Mouse (Mus musculus) liver (tissue): ENCODE measurements around the gene Tbc1d14.
A peak's percentile ranks its signal among the peaks of the same experiment; 100 is the strongest.

Experiments used
- DNase-seq: peaks from one replicate; pipeline ENCODE4 v3.0.0-alpha.2; 2020; ENCODE audit warnings: mixed read lengths

Gene Tbc1d14

DNA sequence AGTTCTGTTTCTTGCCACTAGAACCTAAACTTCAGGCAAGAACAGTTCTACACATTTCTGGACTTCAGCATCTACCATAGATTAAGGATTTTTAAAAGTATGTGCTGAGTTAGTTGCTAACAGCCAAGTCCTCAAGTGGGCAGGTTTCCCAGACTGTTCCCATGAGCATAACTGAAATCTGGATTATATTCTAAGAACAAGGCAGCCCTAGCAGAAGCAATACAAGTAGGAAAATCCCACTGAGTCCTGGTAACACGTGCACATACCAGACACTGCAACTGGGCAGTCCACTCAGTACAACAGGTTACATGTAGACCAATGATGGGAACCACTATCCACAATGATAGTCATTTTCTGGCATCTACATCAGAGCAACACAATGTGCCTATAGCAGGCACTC lies 17.3 kb downstream of the Tbc1d14 start:
- no peak for DNase-seq

DNA sequence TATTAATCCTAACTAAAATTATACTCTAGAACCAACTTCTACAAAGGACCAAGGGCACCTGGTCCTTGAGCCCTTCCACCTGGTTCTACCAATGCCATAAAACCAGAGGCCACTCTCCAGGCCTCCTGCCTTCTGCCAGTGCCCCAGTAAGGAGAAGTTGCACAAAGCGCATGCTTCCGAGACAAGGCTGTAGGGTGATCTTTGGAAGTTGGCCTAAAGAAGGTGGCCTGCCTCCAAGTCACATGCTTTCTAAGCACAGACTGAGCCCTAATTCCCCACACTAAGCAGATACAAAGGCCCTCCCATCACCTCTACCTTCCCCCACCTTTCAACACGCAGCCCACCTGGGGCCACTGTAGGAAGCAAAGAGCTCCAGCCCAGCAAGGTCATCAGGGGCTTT lies 17.8 kb downstream of the Tbc1d14 start:
- DNase-seq = no peak

DNA sequence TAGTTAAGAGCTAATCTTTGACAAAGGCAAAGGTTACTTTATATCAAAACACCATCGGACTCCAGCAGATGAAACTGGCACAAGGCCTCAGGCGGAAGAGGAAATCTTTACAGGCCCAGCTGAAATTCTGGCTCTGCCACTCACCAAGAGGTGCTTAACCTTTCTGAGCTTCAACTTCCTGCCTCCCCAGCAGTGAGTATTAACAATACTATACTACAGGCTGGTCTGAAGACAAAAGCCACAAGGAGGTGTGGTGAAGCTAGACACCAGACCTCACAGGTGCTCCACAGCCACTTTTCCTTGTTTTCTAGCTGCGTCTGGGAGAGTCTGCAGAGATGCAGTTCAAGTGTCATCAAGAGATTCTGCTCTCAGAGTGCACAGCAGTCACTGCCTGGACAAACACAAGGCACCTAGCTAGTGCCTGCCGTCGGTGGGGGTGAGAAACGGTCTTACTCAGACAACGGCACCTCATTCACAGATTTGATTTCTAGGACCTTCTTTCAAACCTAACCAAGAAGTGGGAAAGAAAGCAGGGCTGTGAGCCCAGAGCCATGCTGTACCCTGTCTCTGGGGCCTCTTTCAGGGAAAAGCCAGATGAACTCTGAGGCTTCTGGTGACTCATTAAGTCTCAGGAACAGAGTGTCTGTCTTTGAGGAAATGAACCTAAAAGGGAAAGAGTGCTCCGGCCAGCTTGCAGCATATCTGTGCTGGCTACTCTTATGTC lies 18.8 kb downstream of the Tbc1d14 start:
- no peak for DNase-seq

DNA sequence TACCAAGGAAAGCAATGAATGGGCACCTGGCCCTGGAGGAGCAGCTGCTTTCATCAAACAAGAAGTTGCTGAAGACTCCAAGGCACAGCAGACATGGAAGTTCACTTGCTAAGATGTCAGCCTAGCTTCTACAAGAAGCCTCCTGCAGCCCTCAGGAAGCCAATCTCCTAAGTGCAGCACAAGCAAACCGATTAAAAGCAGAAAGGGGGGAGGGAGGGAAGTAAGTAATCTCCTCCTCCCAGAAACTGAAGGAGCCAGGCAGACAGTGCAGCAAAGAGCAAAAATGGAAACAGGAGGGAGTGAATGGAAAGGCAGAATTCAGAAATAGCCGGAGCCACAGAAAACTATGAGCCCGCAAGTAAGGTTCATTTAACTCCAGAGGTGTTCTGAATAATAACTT lies 19.7 kb downstream of the Tbc1d14 start:
- peak; percentile 56 for DNase-seq

DNA sequence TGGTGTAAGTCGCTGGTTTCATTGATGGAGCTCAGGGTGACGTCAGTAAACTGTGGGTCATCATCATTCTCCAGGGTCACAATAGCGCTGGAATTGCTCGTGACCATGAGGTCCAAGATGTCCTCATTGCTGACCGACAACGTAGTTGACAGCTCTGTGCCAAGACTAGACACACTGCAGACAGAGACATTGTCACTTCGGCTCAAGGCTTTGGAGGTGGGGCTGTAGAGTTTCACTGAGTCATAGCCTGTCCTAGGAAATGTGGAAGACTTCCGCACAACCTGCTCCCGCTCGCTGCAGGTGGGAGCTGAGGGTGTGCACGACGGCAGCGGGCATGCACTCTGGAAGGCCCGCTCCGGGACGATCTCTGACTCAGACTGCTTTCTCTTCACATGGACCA lies 21.7 kb downstream of the Tbc1d14 start:
- no peak for DNase-seq

DNA sequence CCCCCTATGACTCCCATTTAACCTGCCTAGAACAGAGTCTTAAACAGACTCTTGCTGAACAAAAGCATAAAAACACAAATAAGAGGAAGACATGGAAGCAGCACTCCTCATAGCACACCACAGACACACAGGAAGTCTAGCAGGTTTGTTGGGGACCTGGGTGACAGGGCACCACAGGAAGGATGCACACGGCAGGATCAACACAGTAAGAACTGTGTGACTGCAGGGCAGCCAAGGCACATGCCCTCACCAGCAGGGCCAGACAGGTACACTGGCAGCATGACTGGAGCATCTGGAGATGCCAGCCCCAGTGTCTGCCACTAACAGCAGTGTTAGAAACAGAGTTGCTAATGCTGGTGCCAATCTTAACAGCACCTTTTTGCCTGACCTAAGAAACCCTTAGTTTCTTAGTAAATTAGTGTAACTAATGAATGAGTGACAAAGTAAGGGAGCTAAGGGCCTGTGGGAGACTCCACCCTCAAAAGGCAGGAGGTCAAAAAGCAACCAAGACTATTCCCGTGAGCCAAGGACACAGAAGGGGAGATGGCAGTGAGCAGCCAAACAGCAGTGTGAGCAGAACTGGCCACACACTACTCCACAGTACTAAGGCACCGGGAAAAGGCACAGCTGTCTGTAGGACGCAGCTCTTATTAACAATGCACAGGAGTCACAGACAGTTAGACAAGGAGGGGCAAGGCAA lies 22.4 kb downstream of the Tbc1d14 start:
- no peak for DNase-seq

DNA sequence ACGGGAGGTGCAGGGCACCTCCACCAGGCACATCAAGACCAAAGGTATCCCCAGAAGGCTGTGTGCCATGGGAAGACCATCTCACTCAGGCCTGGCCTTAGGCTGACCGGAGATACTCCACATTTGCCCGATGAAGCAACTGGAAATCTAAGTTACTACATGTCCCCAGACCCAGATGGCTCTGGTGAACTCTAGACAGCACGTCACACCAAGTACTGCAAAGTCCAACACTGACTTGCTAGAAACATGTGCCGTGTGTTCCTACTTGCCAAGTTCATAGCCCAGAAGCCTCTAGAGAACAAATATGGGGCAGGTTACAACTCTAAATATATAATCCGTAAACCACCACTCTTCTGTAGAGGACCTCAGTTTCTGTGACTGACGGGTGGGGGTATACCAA lies 23.0 kb downstream of the Tbc1d14 start:
- DNase-seq = no peak

DNA sequence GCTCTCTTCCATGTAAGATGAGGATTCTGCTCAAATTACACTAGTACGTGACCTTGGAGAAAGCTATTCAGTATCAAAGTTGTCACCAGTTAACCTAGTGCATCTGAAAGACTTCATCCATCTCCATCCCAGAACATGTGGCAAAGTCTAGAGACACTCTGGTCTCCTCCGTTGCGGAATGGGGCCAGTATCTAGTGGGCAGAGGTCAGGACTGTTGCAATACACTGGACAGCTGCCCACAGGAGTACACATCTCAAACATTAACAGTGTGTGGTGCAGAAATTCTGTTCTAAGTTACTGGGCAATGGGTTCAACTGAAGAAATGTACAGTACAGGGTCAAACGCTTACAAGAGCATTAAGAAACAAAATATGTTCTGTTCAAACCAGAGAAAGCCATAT lies 25.0 kb downstream of the Tbc1d14 start:
- no peak for DNase-seq

DNA sequence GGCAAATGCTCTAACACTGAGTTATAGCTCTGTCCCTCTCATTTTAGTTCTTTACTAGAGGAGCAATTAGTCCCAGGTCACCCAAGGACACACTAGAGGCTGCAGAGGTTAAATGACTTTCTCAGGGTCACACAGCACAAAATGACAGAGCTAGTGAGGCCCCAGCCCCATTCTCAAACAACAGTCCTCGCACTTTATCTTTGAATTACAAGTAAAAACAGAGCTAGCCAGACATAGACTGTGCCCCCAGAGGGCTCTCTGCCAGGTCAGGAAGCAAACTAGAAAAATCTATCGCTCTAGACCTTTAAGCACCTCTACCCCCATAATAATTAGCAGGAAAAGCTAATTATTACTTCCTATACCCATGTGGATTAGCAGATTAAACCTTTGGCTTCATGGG lies 25.4 kb downstream of the Tbc1d14 start:
- no peak for DNase-seq

DNA sequence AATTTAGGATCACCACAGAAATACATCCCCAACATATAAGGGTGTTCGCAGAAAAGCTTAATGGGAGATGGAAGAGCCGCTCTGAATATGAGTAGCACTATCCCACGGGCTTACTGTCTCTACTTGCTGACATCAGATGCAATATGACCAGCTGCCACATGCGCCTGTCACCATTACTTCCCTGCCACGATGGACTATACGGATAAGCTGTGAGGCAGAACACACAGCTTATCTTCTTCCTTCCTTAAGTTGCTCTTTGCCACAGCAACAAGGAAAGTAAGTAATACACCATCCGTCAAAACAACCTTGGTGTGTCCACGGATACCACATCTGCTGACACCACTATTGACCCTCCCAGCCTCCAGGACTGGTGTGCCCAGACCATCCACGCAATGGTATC lies 28.5 kb downstream of the Tbc1d14 start:
- DNase-seq = peak; percentile 13

DNA sequence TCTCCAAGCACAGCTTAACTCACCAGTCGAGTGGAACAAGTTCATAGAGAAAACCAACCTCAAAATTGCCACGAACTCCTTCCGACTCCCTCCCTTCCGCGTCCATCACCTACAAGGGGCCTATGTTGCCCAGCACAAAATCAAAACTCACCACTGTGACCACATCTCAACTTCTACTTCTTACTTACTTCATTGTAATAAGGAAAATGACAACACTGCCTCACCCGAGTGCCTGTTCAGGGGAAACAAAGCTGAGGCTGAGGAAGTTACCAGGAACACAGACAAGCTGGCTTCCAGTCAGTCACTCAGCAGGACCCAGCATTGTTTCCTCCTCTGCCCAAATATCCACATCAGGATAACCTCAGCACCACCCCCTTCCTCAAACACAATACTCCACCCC lies 29.3 kb downstream of the Tbc1d14 start:
- DNase-seq = no peak

DNA sequence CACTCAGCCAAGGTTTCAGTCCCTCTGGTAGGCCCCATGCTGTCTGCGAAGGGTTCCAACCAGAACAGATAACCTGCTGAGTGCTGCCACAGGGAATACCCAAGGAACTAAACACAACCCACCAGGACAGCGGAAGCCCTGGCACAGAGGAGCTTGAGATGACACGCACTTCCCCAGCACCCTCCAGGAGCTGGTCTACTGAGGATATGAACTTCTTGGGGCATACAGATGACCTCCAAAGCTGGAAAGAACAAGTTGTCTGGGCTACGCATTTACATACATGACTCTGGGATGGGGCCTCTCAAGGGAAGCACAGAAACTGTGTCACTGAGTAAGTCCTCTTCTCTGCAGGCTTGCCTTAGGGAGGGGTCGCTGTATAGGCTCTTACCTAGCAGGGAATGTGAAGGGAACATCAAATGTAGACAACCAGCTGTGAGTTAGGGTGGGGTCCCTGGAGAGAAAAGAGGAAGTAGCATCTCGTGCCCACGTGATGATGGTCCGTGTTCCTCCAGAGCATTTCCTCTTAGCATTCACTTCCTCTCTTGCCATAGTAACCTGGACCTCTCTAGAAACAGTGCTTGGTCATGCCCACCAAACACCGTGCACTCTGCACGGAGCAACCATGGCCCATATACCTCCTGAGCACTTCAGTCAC lies 30.2 kb downstream of the Tbc1d14 start:
- no peak for DNase-seq

DNA sequence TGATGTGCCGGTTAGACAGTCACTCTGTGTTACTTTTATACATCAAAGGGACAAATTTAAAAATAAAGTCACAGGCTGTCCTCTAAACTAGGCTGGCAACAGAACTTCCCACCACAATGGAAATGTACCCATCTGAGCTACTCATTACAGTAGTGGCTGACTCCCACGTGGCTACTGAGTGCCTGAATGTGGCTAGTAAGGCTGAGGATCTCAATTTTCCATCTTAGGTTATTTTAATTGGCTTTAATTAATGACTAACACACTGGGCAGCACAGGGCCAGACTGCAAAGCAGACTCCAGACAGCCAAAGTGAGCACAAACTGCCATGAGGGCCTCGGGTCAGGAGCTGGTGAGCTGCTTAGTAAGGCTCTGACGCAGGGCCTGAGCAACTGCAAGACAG lies 31.6 kb downstream of the Tbc1d14 start:
- no peak for DNase-seq

DNA sequence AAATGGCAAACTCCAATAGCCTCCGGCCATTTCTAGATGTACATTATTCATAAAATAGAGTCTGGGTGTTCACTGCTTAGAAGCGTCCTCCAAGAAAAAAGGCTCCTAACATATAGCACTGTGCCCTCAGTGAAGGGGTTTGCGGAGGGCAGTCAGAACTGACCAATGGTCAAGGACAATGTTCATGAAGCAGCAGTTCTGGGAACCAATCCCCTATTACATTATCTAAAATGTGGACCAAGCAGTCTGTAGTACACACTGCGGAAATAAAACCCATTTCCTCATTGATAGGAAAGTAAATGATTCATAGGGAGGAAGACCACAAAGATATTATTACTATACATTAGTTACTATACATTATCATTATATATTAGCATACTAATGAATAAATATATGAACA lies 32.6 kb downstream of the Tbc1d14 start:
- DNase-seq = no peak

DNA sequence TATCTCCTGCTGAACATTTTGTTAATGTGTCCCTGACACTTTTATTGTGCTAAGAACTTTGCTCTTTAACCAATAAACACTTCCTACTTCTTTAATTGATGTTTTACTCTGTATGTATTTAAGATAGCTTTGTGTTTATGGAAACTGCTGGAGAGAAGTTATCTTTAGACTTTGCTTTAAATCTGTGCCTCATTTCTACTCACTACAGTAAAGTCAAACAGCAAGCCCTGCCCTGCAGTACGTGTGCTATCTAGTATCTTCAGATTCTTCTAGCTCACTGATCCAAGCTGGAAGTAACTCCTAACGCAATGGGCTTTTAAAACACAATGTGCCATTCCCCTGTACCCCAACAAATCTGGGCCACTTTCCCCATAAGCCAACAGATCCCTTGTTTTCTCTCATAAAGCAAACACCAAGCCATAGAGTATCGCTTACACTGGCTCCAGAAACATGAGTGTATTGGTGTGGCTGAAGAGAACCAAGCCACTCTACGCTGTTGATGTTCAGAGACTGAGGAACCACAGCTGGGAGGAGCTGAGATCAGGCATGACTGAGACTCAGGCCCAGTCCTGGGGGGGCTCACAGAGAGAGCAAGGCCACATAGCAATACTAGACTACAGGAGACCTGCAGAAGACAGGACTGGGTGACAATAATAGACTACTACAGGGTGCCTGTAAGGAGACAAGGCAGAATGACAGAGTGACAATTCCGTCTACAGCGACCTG lies 33.4 kb downstream of the Tbc1d14 start:
- DNase-seq = no peak

DNA sequence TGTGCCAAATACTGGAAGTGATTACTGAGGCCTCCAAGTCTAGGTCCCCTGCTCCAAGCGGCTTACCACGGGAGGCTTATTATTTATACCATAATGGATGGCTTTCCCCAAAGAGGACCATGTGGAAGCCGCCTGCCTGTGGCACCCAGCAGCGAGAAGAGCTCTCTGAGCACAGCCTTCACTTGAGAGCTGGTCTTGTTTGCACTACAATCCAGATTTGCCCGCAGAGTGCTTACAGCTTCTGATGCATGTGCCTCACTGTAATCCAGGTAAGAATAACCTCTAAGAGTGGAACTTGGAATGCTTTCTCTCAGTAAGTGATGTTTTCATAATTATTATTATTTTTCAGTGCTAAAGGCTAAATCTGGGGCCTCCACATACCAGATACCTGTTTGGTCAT lies 34.0 kb downstream of the Tbc1d14 start:
- no peak for DNase-seq

DNA sequence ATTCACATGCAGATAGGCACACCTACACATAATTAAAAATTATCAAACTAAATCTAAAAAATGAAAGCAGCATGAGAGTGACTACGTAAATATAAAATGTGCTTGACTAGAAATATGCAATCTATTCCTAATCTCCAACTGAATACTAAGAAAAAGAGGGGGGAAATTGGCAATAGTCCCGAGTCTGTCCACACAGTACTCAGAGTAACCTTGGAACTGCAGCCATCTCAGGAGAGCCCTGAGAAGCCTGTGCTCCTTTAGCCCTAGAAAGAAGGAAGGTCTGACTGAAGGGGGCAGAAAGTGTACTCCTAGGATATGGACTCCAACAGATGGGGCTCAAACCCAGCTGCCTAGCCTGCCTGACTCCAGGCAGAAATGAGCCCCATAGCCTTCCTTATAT lies 34.5 kb downstream of the Tbc1d14 start:
- DNase-seq = no peak

DNA sequence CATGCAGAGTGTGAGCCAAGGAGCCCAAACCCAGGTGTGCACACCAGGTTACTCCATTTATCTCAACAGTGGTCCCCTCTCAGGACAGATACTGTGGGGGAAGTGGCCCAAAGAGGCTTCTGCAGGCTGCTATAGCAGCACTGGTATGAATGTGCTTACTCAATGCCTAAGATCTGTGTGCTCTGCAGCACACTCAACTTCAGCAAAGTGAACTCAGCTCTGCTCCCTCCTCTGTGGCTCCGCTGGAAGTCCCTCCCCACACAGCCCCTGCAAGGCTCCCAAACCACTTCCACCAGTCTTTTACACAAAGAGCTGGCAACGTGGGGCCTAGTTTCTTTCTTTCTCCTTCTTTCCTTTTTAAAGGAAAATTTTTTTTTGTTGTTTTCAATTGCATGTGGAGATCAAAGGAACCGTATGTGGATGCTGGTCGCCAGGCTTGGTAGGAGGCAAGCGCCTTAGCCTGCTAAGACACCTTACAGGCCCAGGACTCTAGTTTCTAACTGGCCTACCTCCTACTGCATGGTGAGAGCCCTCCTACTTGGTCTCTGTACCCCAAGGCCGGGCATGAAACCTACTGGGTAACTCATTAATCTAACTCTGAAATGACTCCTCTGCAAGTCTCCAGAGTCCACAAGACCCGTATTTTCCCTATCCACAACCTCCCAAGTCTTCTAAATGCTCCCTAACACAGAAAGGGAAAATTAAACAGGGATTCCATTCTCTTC lies 35.3 kb downstream of the Tbc1d14 start:
- peak; percentile 16 for DNase-seq

DNA sequence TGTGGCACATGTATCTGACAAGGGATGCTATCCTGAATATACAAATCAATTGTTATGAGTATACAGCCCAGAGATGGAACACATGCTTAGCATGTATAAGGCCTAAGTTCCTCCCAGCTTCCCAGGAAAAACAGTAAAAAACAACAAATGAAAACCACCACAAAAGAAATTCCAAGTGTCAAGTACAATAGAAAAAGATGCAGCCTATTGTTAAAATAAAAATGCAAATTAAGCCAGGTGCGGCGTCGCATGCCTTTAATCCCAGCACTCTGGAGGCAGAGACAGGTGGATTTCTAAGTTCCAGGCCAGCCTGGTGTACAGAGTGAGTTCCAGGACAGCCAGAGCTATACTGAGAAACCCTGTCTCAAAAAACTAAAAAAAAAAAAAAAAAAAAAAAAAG lies 36.2 kb downstream of the Tbc1d14 start:
- DNase-seq = no peak

DNA sequence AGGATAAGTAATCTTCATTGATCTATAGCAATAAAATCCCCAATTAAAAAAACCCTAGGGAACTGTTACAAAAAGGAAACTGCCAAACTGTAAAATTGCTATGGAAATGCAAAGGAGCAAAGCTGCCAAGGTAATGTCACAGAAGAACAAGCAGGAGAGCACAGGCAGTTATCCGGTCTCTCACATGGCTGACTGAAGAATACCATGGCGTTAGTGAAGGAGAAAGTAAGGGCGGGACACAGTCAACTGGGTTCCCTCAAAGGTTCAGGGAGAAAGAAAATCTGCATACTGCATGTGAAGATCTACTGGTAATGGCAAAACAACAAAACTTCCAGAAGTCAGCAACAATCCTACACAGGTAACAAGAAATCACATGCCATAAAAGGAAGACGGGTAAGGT lies 36.8 kb downstream of the Tbc1d14 start:
- no peak for DNase-seq

DNA sequence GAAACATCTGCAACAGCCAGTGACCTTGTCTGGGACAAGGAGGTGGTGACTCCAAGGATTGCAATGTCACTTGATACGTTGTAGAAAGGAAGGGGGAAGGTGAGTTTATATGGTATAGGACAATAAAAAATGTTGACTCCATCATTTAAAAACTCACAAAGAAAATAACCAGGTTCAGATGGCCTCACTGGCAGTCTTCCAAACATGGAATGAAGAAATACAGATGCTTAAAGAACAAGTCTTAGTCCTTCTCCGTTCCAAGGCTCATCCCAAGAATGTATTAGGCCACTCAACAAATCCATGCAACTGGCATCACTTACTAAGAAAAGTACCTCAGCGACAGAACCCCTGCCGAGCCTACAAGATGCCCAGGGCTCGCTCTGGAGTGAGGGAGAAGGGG lies 38.6 kb downstream of the Tbc1d14 start:
- DNase-seq = no peak

DNA sequence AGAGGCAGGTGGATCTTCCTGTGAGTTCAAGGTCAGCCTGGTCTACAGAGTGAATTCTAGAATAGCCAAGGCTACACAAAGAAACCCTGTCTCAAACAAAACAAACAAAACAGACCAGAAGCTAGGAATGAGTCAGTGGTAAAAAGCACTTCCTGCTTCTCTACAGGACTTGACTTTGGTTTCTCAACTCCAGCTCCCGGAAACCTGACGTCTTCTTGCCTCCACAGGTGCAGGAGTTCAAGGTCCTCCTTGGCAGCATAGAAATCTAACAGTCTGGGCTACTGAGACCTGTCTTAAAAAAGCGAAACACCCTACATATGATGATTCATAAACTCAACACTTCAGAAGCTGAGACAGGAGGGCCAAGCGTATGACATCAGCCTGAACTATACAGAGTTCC lies 39.2 kb downstream of the Tbc1d14 start:
- no peak for DNase-seq

DNA sequence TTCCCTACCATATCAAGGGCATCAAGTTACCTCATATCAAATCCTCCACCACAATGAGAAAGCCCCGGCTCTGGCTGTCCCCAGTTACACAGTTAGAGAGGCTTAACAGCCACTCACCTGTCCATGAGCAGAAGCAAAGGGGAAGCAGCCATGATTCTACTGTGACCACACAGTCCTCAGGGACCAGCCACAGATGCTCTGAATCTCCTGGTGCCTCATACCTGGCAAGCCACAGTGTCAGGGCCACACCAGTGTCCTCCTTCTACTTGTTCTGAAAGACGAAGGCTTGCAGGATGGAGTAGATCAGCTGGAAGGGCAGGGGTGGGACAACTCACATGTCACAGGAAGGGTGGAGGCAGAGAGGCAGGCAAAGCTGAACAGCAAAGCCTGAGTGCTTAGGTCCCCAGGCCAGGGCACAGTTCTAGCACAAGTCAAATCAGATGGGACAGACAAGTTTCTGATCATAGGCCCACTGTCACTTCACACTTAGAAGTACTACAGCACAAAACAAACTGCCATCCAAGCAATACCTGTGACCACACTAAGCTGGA lies 39.9 kb downstream of the Tbc1d14 start:
- no peak for DNase-seq
